Mouse (Mus musculus): ENCODE data around the gene Kars.

GRCm38 (mm10) chr8:112004754-112005153 lies 6.4 kb downstream of the Kars start:
- TF ChIP-seq CTCF (IDR thresholded peaks at IDR 0.05; ENCODE audit: low read depth, low read length) (no peak), POLR2AphosphoS5 (IDR thresholded peaks at IDR 0.05; ENCODE audit: insufficient replicate concordance, low read depth, low read length) (no peak)
